Mouse (Mus musculus) megakaryocyte, embryonic 14.5 days (primary cell): Measurements from ENCODE around the gene Ush1c. TPM values are rescaled to one million over a fixed set of nuclear protein-coding genes. Genes with fewer than 3 reads are reported as not detected.

ENCODE experiments used
- H3K27me3 ChIP-seq: replicated peaks from 2 replicates; pipeline ENCODE3; 2012; ENCODE audit warnings: inconsistent platforms
- H3K36me3 ChIP-seq: replicated peaks from 2 replicates; pipeline ENCODE3; 2012; ENCODE audit warnings: low read length, inconsistent platforms, mixed read lengths
- H3K4me1 ChIP-seq: 2 replicates; pipeline ENCODE4 v1.6.1; 2012; ENCODE audit warnings: inconsistent platforms
- H3K4me3 ChIP-seq: replicated peaks from 2 replicates; pipeline ENCODE3; 2012; ENCODE audit warnings: moderate library complexity, mild to moderate bottlenecking, inconsistent platforms
- H3K9me3 ChIP-seq: 2 replicates; pipeline ENCODE4 v1.6.1; 2012; ENCODE audit warnings: inconsistent platforms
- FLI1 ChIP-seq: IDR thresholded peaks from 2 replicates; pipeline ENCODE4 v1.6.1; 2012; ENCODE audit warnings: low read length, inconsistent platforms, mixed read lengths
- GATA1 ChIP-seq: IDR thresholded peaks from 3 replicates; pipeline ENCODE4 v1.6.1; 2012; ENCODE audit warnings: mixed read lengths, low read length, inconsistent platforms, borderline replicate concordance
- polyA plus RNA-seq: library from polyadenylated mRNA; stranded (reverse); fragments of >175 nt; gene quantifications from 2 replicates; pipeline ENCODE4 v1.2.3, GENCODE M21; 2012; ENCODE audit warnings: low replicate concordance; ENCODE audit not compliant: insufficient read depth

The Ush1c gene
- polyA plus RNA-seq, 1 experiment, result not detected

DNA sequence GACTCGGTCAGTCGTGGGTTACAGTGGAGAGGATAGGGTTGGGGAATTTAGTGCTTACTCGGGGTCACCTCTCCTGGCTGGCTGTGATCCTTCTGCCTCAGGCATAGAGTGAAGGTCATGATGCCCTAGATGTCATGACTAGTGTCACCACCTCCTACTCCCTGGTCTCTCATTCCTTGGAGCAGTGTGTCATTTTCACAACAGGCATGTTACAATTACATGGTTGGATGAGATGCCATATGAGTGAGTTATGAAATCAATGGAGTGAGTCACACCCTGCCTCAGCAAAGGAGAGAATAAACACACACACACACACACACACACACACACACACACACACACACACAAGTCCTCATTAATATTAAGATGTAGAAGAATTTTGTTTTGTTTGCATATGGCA, 9.3 kb upstream of the Ush1c start:
- peaks cover 16% of the 10 kb centered on the region for H3K4me1 ChIP-seq
- no peak overlapping the region for H3K4me3 ChIP-seq
- H3K36me3 ChIP-seq, result no peaks in the 10 kb centered on the region
- no peaks in the 10 kb centered on the region for H3K9me3 ChIP-seq
- peaks cover 52% of the 10 kb centered on the region for H3K27me3 ChIP-seq
- TF ChIP-seq GATA1 (no peak), FLI1 (no peak)

DNA sequence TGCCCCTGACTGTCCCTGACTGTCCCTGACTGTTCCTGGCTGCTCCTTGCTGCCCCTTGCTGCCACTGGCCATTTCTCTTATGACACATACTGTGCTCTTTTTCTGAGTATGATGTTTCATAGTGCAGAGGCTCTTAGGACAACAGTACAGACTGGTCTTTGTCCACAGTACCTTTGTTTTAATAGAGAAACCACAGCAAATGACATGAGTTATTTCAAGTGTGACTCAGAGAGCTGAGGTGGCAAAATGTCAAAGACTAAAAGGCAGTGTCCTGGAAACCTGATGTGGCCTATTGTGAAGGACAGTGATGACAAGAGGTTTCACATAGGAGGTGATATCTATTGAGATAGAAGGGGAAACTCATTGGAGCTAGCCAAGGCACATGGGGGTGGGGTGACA, 8.6 kb upstream of the Ush1c start:
- Histone ChIP-seq H3K36me3 (no peaks in the 10 kb centered on the region), H3K4me3 (no peak overlapping the region), H3K4me1 (peaks cover 16% of the 10 kb centered on the region), H3K9me3 (no peaks in the 10 kb centered on the region), H3K27me3 (peaks cover 50% of the 10 kb centered on the region)
- TF ChIP-seq GATA1 (no peak), FLI1 (no peak)

DNA sequence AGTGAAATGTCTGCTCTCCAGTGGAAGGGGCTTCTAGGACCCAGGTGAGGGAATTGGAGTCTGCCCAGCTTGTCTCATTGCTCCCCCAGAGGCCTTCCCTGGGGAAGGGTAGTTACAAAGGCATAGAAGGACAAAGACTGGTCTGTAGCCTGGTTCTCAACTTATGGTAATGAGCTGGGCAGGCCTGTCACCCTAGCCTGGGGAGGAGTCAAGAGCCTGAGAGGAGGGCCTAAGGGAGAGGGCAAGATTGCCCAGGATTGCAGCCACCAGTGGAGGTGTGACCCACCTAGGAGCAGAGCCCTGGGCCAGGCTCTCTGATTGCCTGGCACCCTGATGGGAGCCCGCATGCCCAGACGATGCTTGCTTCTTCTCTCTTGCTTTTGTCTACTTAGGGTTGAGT, 2.4 kb upstream of the Ush1c start, which contains the start of gene Otog:
Gene Otog (plus strand): TSS at position 292 of the 400 bp plus-strand sequence.
- H3K27me3 ChIP-seq, result peaks cover 57% of the 10 kb centered on the region
- no peaks in the 10 kb centered on the region for H3K9me3 ChIP-seq
- no peak within 1 kb of the TSS for H3K4me3 ChIP-seq
- TF ChIP-seq GATA1 (no peak), FLI1 (no peak)
- peaks cover 10% of the 10 kb centered on the region for H3K4me1 ChIP-seq
- H3K36me3 ChIP-seq, result no peaks in the 10 kb centered on the region

DNA sequence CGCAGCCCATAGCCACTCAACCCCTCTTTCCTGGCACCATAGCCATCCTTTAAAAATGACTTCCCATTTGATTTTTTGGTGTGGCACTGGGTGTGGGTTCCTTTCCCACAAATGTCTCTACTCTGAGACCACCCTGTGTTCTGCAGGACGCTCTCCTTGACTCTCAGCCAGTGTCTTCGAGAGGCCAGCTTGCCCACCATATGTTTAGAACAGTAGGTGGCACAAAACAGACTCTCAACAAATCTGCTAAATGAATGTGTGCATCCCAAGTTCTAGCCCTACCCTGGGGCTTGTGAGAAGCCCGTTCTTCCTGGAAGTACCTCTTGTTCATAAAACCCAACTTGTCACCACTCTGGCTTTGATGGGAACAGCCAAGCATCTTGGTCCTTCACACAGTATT, 1.8 kb upstream of the Ush1c start:
- H3K27me3 ChIP-seq, result peaks cover 54% of the 10 kb centered on the region
- H3K4me3 ChIP-seq, result no peak overlapping the region
- peaks cover 10% of the 10 kb centered on the region for H3K4me1 ChIP-seq
- no peaks in the 10 kb centered on the region for H3K36me3 ChIP-seq
- H3K9me3 ChIP-seq, result no peaks in the 10 kb centered on the region
- no peak for TF ChIP-seq FLI1
- no peak for TF ChIP-seq GATA1

DNA sequence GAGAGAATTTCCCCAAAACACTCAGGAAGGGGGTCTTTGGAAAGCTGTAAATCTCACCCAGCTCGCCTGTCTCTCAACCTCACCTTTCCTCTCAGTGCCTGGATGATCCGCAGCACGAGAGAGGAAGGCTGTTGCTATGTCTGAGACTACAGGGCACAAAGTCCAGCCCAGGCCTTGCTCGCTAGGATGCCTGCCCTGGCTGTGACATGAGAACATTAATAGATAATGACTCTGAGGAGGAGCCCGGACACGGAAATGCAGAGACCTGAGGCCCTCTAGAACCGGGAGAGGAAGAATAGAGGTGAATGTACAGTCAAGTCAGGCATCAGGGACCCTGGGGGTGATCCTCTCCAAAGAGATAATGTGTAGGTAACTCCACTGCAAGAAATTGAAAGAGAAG, 1.1 kb downstream of the Ush1c start:
- Histone ChIP-seq H3K4me3 (no peak overlapping the region), H3K36me3 (no peaks in the 10 kb centered on the region), H3K4me1 (no peaks in the 10 kb centered on the region), H3K27me3 (peaks cover 52% of the 10 kb centered on the region), H3K9me3 (no peaks in the 10 kb centered on the region)
- no peak for TF ChIP-seq FLI1
- TF ChIP-seq GATA1, result no peak

DNA sequence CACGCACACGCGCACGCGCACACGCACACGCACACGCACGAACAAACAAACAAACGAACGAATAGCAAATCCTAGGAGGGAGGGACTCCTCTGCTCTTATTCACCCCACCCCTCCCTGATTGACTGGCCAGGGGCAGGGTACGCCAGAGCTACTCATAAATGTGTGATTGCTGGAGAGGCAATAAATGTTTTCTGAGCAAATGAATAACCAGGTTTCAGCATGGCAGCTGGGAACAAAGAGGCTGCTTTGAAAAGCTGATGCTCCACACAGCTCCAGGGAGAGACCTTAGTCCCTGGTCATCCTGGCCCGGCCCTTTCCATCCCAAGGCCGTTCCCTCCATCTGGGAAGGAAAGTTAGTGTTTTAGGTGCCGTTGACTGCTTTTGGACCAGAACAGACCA, 1.9 kb downstream of the Ush1c start:
- no peak for TF ChIP-seq GATA1
- peaks cover 54% of the 10 kb centered on the region for H3K27me3 ChIP-seq
- no peaks in the 10 kb centered on the region for H3K9me3 ChIP-seq

DNA sequence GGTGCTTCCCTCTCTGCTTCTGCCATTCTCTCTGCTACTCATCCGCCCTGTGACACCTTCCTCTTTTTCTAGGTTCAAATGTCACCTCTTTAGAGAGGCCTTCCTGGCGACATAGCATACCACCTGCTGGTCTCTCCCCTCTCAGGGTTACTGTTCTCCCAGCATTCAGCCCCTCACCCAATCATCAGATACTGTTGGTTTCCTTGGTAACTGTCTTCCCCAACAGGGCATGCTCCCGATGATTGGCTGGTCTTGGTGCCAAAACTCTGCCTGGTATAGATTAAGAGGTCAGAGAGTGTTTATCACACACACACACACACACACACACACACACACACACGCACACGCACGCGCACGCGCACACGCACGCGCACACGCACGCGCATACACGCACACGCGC, 2.4 kb downstream of the Ush1c start:
- no peaks in the 10 kb centered on the region for H3K9me3 ChIP-seq
- no peaks in the 10 kb centered on the region for H3K36me3 ChIP-seq
- peaks cover 53% of the 10 kb centered on the region for H3K27me3 ChIP-seq
- no peak overlapping the region for H3K4me3 ChIP-seq
- H3K4me1 ChIP-seq, result no peaks in the 10 kb centered on the region
- TF ChIP-seq GATA1, result no peak
- TF ChIP-seq FLI1, result no peak

More for the DNA sequence above, 1.9 kb downstream of the Ush1c start:
- Histone ChIP-seq H3K4me1 (no peaks in the 10 kb centered on the region), H3K36me3 (no peaks in the 10 kb centered on the region), H3K4me3 (no peak overlapping the region)

DNA sequence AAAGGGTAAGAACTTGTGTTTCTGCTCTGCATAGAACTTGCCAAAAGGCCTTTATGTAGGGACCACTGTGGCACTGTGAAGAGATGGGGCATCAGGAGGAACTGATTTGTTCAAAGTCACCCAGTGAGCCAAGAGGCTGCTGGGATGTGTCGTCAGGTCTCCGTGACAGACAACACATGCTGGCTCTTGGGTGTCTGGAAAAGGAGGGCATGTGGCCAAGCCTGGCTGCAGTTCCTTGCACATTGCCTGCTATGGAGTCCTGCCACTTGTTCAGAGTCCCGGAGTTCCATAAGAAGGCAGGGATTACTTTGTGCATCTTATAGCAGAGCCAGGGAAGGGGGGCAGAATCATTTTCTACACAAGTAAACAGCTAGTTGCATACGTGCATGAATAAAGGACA, 11.4 kb downstream of the Ush1c start:
- H3K27me3 ChIP-seq, result peaks cover 58% of the 10 kb centered on the region
- H3K4me3 ChIP-seq, result no peak overlapping the region
- TF ChIP-seq FLI1 (no peak), GATA1 (no peak)
- no peaks in the 10 kb centered on the region for H3K4me1 ChIP-seq
- H3K36me3 ChIP-seq, result no peaks in the 10 kb centered on the region
- H3K9me3 ChIP-seq, result no peaks in the 10 kb centered on the region

DNA sequence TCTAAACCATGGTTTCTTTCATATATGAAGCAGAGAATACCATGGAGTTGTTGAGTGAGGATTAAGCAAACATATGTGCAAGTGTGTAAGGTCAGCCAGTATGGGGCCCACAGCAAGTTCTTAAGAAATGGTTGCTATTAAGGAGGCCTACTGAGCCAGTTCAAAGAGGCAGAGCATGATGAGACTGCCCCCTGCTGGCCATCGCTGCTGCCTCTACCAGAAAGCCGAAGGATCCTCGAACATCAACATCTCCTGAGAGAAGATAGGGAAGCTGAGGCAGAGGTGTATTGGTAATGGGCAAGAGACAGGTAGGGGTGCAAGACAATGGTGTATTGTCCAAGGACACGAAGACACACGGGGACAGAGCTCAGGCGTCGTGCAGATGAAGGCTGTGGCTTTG, 12.1 kb downstream of the Ush1c start:
- Histone ChIP-seq H3K27me3 (peaks cover 60% of the 10 kb centered on the region), H3K4me1 (no peaks in the 10 kb centered on the region), H3K4me3 (no peak overlapping the region), H3K9me3 (no peaks in the 10 kb centered on the region), H3K36me3 (no peaks in the 10 kb centered on the region)
- TF ChIP-seq FLI1, result no peak
- TF ChIP-seq GATA1, result no peak

DNA sequence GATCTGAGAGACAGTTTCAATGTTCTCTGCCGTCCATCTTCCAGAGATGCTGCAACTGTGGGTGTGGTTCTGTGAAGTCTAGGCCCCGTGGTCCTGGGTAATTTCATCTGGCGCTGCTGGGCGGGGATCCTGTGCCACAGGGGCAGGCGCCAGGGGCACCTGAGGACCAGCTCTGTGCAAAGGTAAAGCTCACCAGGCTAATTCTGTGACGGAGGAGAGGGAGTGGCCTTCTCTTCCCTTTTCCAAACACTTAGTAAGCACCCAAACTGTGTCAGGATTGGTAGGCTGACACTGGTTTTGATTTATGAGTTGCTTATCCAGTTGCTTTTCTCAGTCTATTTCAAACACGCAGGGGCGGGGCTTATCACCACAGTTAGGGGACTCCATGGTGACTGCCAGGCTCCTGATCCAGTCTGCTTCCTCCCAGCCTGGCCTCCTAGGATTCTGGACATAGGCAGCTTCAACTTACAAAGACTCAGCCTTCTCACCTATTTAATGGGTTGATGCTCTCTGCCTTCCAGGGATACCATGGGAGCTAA, 17.6 kb downstream of the Ush1c start:
- H3K36me3 ChIP-seq, result no peaks in the 10 kb centered on the region
- no peak for TF ChIP-seq FLI1
- TF ChIP-seq GATA1, result no peak
- peaks cover 67% of the 10 kb centered on the region for H3K27me3 ChIP-seq
- no peak overlapping the region for H3K4me3 ChIP-seq
- peaks cover 19% of the 10 kb centered on the region for H3K4me1 ChIP-seq
- no peaks in the 10 kb centered on the region for H3K9me3 ChIP-seq

DNA sequence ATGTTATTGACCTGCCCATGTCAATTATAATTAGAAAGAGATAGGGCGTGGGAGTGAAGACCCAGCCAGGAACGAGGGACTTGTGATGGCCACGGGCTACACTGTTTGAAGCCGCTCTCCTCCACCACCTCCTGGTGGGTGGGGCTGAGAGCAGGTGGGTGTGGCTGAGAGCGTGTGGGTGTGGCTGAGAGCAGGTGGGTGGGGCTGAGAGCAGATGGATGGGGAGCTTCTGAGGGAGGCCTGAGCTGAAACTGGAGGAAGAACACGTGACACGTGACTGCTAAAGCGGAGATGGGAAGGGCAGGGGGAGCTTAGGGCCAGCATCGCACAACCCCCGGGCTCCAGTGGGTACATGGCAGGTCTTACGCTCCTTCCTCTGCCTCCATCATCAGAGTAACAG, 19.9 kb downstream of the Ush1c start:
- peak overlapping the region; percentile 79 for H3K4me3 ChIP-seq
- no peaks in the 10 kb centered on the region for H3K9me3 ChIP-seq
- TF ChIP-seq GATA1, result no peak
- TF ChIP-seq FLI1, result no peak
- peaks cover 19% of the 10 kb centered on the region for H3K4me1 ChIP-seq
- H3K27me3 ChIP-seq, result peaks cover 68% of the 10 kb centered on the region
- no peaks in the 10 kb centered on the region for H3K36me3 ChIP-seq
